Mouse (Mus musculus) gastrocnemius, postnatal 4 days (tissue): ENCODE measurements around the gene Gpr180. TPM values are rescaled to one million over a fixed set of nuclear protein-coding genes. Genes with fewer than 3 reads are reported as not detected.
A peak's percentile ranks its signal among the peaks of the same experiment; 100 is the strongest.

Experiments used
- DNase-seq, 2 experiments: peaks; one replicate each; pipeline ENCODE4 v3.0.0; 2021 to 2022; ENCODE audit warnings: low spot score in 2 of 2, mixed read lengths in 2 of 2
- total RNA-seq, 2 experiments: library from RNA; stranded (reverse); gene quantifications; 2 replicates each; pipeline ENCODE4 v1.2.3; 2021

Gene Gpr180
- total RNA-seq, 2 experiments from 2014 or later: 38.9 to 41.0 TPM

- no peak for DNase-seq
These were observed 65.0 kb downstream of the Gpr180 start for GRCm38 (mm10) chr14:118202006-118202405.

GRCm38 (mm10) chr14:118203031-118203430, 66.1 kb downstream of the Gpr180 start:
- DNase-seq: no peak

GRCm38 (mm10) chr14:118207347-118207746, 70.4 kb downstream of the Gpr180 start:
- no peak for DNase-seq

GRCm38 (mm10) chr14:118209642-118210041, 72.7 kb downstream of the Gpr180 start:
- DNase-seq: peak in 1 of 2 experiments; percentile 27

- no peak for DNase-seq
These were observed 75.3 kb downstream of the Gpr180 start for GRCm38 (mm10) chr14:118212188-118212804.

Other genes with a start within 250 kb of the Gpr180 start
- gene Dct, start 84.9 kb upstream of the Gpr180 start, total RNA-seq: 1 to 10 TPM; 2.6 to 3.5 TPM
- gene Tgds, start 4.4 kb upstream of the Gpr180 start, total RNA-seq: 10 to 100 TPM; 14.1 to 15.6 TPM
- gene Sox21, start 99.9 kb downstream of the Gpr180 start, total RNA-seq: under 1 TPM in 1 of 2 experiments, not detected in 1; 0.08 TPM
- not detected for gene Gm9376, start 129.8 kb downstream of the Gpr180 start, total RNA-seq